Mouse (Mus musculus): ENCODE data around the gene Tex37. TPM values are rescaled to one million over a fixed set of nuclear protein-coding genes. Genes with fewer than 3 reads are reported as not detected.

Gene Tex37
- polyA plus RNA-seq, 1 experiment from 2014 or later = not detected

GRCm38 (mm10) chr6:70872570-70872969 is 46.2 kb downstream of the Tex37 start:
- WGBS = 77% methylated on average over 7 of the region's 7 CpGs
- H3K27me3 ChIP-seq (ENCODE audit: control insufficient read depth, insufficient read depth, low read length) = no peaks in the 10 kb centered on the region
- H3K4me2 ChIP-seq (replicated peaks; ENCODE audit: low read depth, low read length) = no peak overlapping the region
- no peak for ATAC-seq (ENCODE audit: low FRiP score, low TSS enrichment)
- H3K4me3 ChIP-seq (ENCODE audit: low read length) = no peak overlapping the region
- H3K9me3 ChIP-seq (ENCODE audit: control insufficient read depth, low read length) = no peaks in the 10 kb centered on the region
- H3K4me1 ChIP-seq (ENCODE audit: control insufficient read depth, insufficient read depth, low read length) = no peaks in the 10 kb centered on the region
- H3K27ac ChIP-seq (ENCODE audit: low read depth, low read length) = no peak overlapping the region
- no peak overlapping the region for H3K9ac ChIP-seq (ENCODE audit: low read depth, low read length)
- no peaks in the 10 kb centered on the region for H3K36me3 ChIP-seq (ENCODE audit: control insufficient read depth, insufficient read depth, low read length)

GRCm38 (mm10) chr6:70872128-70872527 is 46.6 kb downstream of the Tex37 start:
- H3K4me3 ChIP-seq (ENCODE audit: low read length) = no peak overlapping the region
- no peaks in the 10 kb centered on the region for H3K36me3 ChIP-seq (ENCODE audit: control insufficient read depth, insufficient read depth, low read length)
- H3K4me2 ChIP-seq (replicated peaks; ENCODE audit: low read depth, low read length) = no peak overlapping the region
- no peak overlapping the region for H3K27ac ChIP-seq (ENCODE audit: low read depth, low read length)
- H3K27me3 ChIP-seq (ENCODE audit: control insufficient read depth, insufficient read depth, low read length) = no peaks in the 10 kb centered on the region
- H3K9me3 ChIP-seq (ENCODE audit: control insufficient read depth, low read length) = no peaks in the 10 kb centered on the region
- H3K9ac ChIP-seq (ENCODE audit: low read depth, low read length) = no peak overlapping the region
- WGBS = 73% methylated on average over 10 of the region's 10 CpGs
- H3K4me1 ChIP-seq (ENCODE audit: control insufficient read depth, insufficient read depth, low read length) = no peaks in the 10 kb centered on the region
- ATAC-seq (ENCODE audit: low FRiP score, low TSS enrichment) = peak; percentile 48; the same call in 1 of the 2 replicates

GRCm38 (mm10) chr6:70871511-70871980 is 47.2 kb downstream of the Tex37 start:
- Histone ChIP-seq H3K9me3 (ENCODE audit: control insufficient read depth, low read length) (no peaks in the 10 kb centered on the region), H3K4me1 (ENCODE audit: control insufficient read depth, insufficient read depth, low read length) (no peaks in the 10 kb centered on the region), H3K27ac (ENCODE audit: low read depth, low read length) (no peak overlapping the region), H3K27me3 (ENCODE audit: control insufficient read depth, insufficient read depth, low read length) (no peaks in the 10 kb centered on the region), H3K36me3 (ENCODE audit: control insufficient read depth, insufficient read depth, low read length) (no peaks in the 10 kb centered on the region), H3K9ac (ENCODE audit: low read depth, low read length) (no peak overlapping the region), H3K4me3 (ENCODE audit: low read length) (no peak overlapping the region), H3K4me2 (replicated peaks; ENCODE audit: low read depth, low read length) (no peak overlapping the region)
- ATAC-seq (ENCODE audit: low FRiP score, low TSS enrichment) = no peak
- 69% methylated on average over 14 of the region's 14 CpGs for WGBS

GRCm38 (mm10) chr6:70867297-70867696 is 51.4 kb downstream of the Tex37 start:
- H3K4me3 ChIP-seq (ENCODE audit: low read length) = no peak overlapping the region
- no peaks in the 10 kb centered on the region for H3K27me3 ChIP-seq (ENCODE audit: control insufficient read depth, insufficient read depth, low read length)
- H3K4me2 ChIP-seq (replicated peaks; ENCODE audit: low read depth, low read length) = no peak overlapping the region
- H3K27ac ChIP-seq (ENCODE audit: low read depth, low read length) = no peak overlapping the region
- H3K36me3 ChIP-seq (ENCODE audit: control insufficient read depth, insufficient read depth, low read length) = no peaks in the 10 kb centered on the region
- no peaks in the 10 kb centered on the region for H3K9me3 ChIP-seq (ENCODE audit: control insufficient read depth, low read length)
- H3K4me1 ChIP-seq (ENCODE audit: control insufficient read depth, insufficient read depth, low read length) = no peaks in the 10 kb centered on the region
- no peak for ATAC-seq (ENCODE audit: low FRiP score, low TSS enrichment)
- WGBS = 95% methylated on average over 9 of the region's 9 CpGs
- no peak overlapping the region for H3K9ac ChIP-seq (ENCODE audit: low read depth, low read length)

GRCm38 (mm10) chr6:70866761-70867160 is 52.0 kb downstream of the Tex37 start:
- WGBS = 78% methylated on average over 5 of the region's 5 CpGs
- H3K4me1 ChIP-seq (ENCODE audit: control insufficient read depth, insufficient read depth, low read length) = no peaks in the 10 kb centered on the region
- H3K36me3 ChIP-seq (ENCODE audit: control insufficient read depth, insufficient read depth, low read length) = no peaks in the 10 kb centered on the region
- no peak overlapping the region for H3K4me3 ChIP-seq (ENCODE audit: low read length)
- no peak overlapping the region for H3K4me2 ChIP-seq (replicated peaks; ENCODE audit: low read depth, low read length)
- no peak overlapping the region for H3K27ac ChIP-seq (ENCODE audit: low read depth, low read length)
- ATAC-seq (ENCODE audit: low FRiP score, low TSS enrichment) = no peak
- H3K9me3 ChIP-seq (ENCODE audit: control insufficient read depth, low read length) = no peaks in the 10 kb centered on the region
- no peaks in the 10 kb centered on the region for H3K27me3 ChIP-seq (ENCODE audit: control insufficient read depth, insufficient read depth, low read length)
- no peak overlapping the region for H3K9ac ChIP-seq (ENCODE audit: low read depth, low read length)

- H3K36me3 ChIP-seq (ENCODE audit: control insufficient read depth, insufficient read depth, low read length) = peaks cover 4% of the 10 kb centered on the region; the same call in 1 of the 2 replicates
- no peaks in the 10 kb centered on the region for H3K9me3 ChIP-seq (ENCODE audit: control insufficient read depth, low read length)
- 88% methylated on average over 6 of the region's 6 CpGs for WGBS
- no peak overlapping the region for H3K27ac ChIP-seq (ENCODE audit: low read depth, low read length)
- no peak overlapping the region for H3K4me3 ChIP-seq (ENCODE audit: low read length)
- no peak for ATAC-seq (ENCODE audit: low FRiP score, low TSS enrichment)
- H3K9ac ChIP-seq (ENCODE audit: low read depth, low read length) = no peak overlapping the region
- H3K4me1 ChIP-seq (ENCODE audit: control insufficient read depth, insufficient read depth, low read length) = no peaks in the 10 kb centered on the region
- H3K27me3 ChIP-seq (ENCODE audit: control insufficient read depth, insufficient read depth, low read length) = no peaks in the 10 kb centered on the region
- H3K4me2 ChIP-seq (replicated peaks; ENCODE audit: low read depth, low read length) = no peak overlapping the region
Observed at GRCm38 (mm10) chr6:70864285-70864684, 54.4 kb downstream of the Tex37 start.

Other genes starting within 250 kb of the Tex37 start
- gene Rpia, start 126.7 kb downstream of the Tex37 start, polyA plus RNA-seq (2014; fragmentation: Nextera tagmentation; extraction: Ambion mirVana) = 3.2 and 5.5 TPM in 2 replicates
- gene Eif2ak3, start 74.4 kb downstream of the Tex37 start, polyA plus RNA-seq (2014; fragmentation: Nextera tagmentation; extraction: Ambion mirVana) = 5.2 and 9.8 TPM in 2 replicates
- not detected in 2 replicates for gene Foxi3, start 37.6 kb upstream of the Tex37 start, polyA plus RNA-seq (2014; fragmentation: Nextera tagmentation; extraction: Ambion mirVana)
- 21.4 and 25.7 TPM in 2 replicates for gene Thnsl2, start 225.5 kb upstream of the Tex37 start, polyA plus RNA-seq (2014; fragmentation: Nextera tagmentation; extraction: Ambion mirVana)

Data from kidney, embryonic 14.5 days (tissue).